Mouse (Mus musculus): ENCODE measurements around the gene Cyp4v3. TPM values are rescaled to one million over a fixed set of nuclear protein-coding genes. Genes with fewer than 3 reads are reported as not detected.
"Not testable (repeated sequence)": the region's sequence is repeated elsewhere in the genome, so short reads cannot be mapped to it uniquely, and the experiment has no call there.

Cyp4v3 gene
- polyA plus RNA-seq, 1 experiment from 2014 or later = 1.2 TPM

GRCm38 (mm10) chr8:45345031-45345430 lies 12.0 kb upstream of the Cyp4v3 start:
- 17% methylated on average over 6 of the region's 6 CpGs for WGBS
- no peaks in the 10 kb centered on the region for H3K27me3 ChIP-seq (replicated peaks)

GRCm38 (mm10) chr8:45344298-45344697 lies 11.3 kb upstream of the Cyp4v3 start:
- H3K4me2 ChIP-seq (replicated peaks) = no peak overlapping the region
- H3K27me3 ChIP-seq (replicated peaks) = no peaks in the 10 kb centered on the region
- H3K9ac ChIP-seq = no peak overlapping the region
- H3K27ac ChIP-seq = no peak overlapping the region
- 89% methylated on average over 8 of the region's 8 CpGs for WGBS
- ATAC-seq (ENCODE audit: low FRiP score, low read depth) = no peak
- H3K4me1 ChIP-seq = no peaks in the 10 kb centered on the region
- H3K9me3 ChIP-seq = no peaks in the 10 kb centered on the region
- H3K36me3 ChIP-seq = no peaks in the 10 kb centered on the region; the same call in 1 of the 2 replicates
- H3K4me3 ChIP-seq = no peak overlapping the region

More at GRCm38 (mm10) chr8:45345031-45345430, 12.0 kb upstream of the Cyp4v3 start:
- Histone ChIP-seq H3K9me3 (no peaks in the 10 kb centered on the region), H3K4me2 (replicated peaks) (no peak overlapping the region), H3K9ac (no peak overlapping the region), H3K36me3 (no peaks in the 10 kb centered on the region; the same call in 1 of the 2 replicates), H3K27ac (no peak overlapping the region), H3K4me1 (no peaks in the 10 kb centered on the region), H3K4me3 (no peak overlapping the region)
- ATAC-seq (ENCODE audit: low FRiP score, low read depth) = peak; percentile 69; the same call in 1 of the 2 replicates

DNA sequence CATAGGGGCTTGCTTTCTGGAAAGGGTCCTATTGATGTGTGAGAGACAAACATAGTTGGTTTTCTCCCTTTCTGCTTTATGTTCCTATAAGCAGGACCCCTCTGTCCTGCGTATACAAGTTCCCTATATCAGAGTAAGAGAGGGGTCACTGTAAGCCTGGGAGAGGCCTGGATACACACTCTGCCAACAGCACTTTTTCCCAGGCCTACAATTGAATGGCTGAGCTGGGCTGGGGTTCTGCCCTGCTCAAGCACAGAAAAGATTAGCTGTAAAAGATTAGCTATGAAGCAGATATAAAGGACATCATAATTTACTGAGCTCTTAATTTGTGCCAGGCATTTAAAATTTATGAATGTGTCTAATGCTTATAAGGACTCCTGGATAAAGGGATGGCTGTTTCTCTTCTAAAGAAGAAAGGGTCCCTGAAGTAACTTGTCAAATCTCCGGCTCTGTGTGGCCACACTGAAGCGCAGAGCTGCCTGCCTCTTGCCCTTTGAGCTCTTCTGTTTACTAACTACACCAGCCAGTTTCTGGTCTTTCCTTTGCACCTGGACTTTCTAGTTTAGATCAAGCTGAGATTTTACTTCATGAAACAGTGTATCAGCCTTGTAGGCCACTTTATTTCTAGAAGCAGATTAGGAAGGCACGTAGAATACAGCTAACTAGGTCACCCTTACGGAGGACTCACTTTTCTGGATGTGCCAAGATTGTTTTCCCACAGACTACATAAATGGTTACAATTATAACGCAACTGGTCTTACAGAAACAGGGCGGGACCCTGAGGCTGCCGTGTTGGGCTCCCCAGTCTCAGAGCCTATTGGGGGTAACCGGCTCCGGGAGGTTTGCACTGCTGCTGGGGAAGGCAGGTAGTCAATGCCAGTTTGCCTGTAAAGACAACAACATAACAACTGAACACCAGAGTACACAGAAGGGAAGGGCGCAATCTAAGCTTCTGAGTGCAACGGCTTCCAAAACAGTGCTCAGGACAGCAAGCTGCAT lies 8.9 kb upstream of the Cyp4v3 start:
- ATAC-seq (ENCODE audit: low FRiP score, low read depth) = no peak
- H3K27me3 ChIP-seq (replicated peaks) = no peaks in the 10 kb centered on the region
- H3K4me2 ChIP-seq (replicated peaks) = no peak overlapping the region
- H3K9me3 ChIP-seq = no peaks in the 10 kb centered on the region
- no peak overlapping the region for H3K4me3 ChIP-seq
- H3K27ac ChIP-seq = no peak overlapping the region
- H3K36me3 ChIP-seq = no peaks in the 10 kb centered on the region; the same call in 1 of the 2 replicates
- no peak overlapping the region for H3K9ac ChIP-seq
- WGBS = 82% methylated on average over 12 of the region's 12 CpGs
- no peaks in the 10 kb centered on the region for H3K4me1 ChIP-seq

- no peaks in the 10 kb centered on the region for H3K9me3 ChIP-seq
- no peaks in the 10 kb centered on the region for H3K36me3 ChIP-seq
- no peaks in the 10 kb centered on the region for H3K27me3 ChIP-seq (replicated peaks)
- 0 out of 2 replicates have a peak overlapping the region, but pooled peaks have one; percentile 53 for H3K9ac ChIP-seq
- H3K4me2 ChIP-seq (replicated peaks) = peak overlapping the region; percentile 88
- H3K4me3 ChIP-seq = peak overlapping the region; percentile 52
- H3K4me1 ChIP-seq = 0 out of 2 replicates have a peak, but pooled peaks cover 4% of the 10 kb centered on the region
- WGBS = 5% methylated on average over 8 of the region's 8 CpGs
- ATAC-seq (ENCODE audit: low FRiP score, low read depth) = peak; percentile 57; the same call in 1 of the 2 replicates
- no peak overlapping the region for H3K27ac ChIP-seq
Measured at GRCm38 (mm10) chr8:45333493-45333892, 477 bp upstream of the Cyp4v3 start.

GRCm38 (mm10) chr8:45330856-45331255 lies 2.2 kb downstream of the Cyp4v3 start:
- Histone ChIP-seq H3K4me1 (0 out of 2 replicates have a peak, but pooled peaks cover 4% of the 10 kb centered on the region), H3K27ac (no peak overlapping the region), H3K9me3 (no peaks in the 10 kb centered on the region), H3K27me3 (replicated peaks) (no peaks in the 10 kb centered on the region), H3K4me2 (replicated peaks) (no peak overlapping the region), H3K4me3 (no peak overlapping the region), H3K9ac (no peak overlapping the region), H3K36me3 (no peaks in the 10 kb centered on the region)
- no peak for ATAC-seq (ENCODE audit: low FRiP score, low read depth)
- 80% methylated on average over 3 of the region's 3 CpGs for WGBS

DNA sequence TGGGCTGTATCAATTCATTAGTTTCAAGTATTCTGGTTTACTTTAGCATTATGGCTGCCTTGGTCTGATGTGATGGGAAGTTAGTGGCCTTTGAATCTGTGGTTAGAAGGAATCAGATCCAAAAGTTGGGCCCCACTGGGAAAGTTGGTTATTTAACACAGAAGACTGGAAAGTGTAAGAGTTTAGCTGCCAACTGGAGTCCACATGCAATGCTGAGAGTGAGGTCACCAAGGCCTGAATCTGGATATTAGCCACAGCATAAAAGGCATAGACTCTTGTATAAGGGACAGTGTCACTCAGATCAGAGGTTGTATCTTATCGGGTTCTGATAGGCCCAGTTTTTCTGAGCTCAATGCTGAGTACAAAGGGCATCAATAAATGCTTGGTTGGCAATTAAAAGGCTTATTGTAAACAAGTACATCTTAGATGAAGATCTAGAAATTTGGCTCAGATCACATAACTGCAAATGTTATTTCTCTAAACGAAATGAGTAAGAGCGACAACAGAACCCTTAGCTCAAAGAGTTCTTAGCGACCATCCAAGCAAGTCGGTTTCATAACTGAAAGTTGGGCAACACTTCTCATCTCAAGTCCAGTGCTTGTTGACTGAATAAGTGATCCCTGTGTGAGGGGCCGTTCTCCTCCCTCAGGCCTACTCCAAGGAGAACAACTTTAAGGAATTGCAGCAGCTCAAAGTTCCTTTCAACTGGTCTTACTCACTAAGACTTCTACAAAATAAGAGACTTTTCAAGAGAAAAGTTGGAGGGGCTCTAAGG lies 3.6 kb downstream of the Cyp4v3 start:
- no peak overlapping the region for H3K9ac ChIP-seq

GRCm38 (mm10) chr8:45327076-45327475 lies 5.9 kb downstream of the Cyp4v3 start:
- not testable (repeated sequence) for H3K27me3 ChIP-seq (replicated peaks); H3K9me3 ChIP-seq; H3K9ac ChIP-seq; H3K4me3 ChIP-seq; H3K27ac ChIP-seq; ATAC-seq (ENCODE audit: low FRiP score, low read depth); H3K4me1 ChIP-seq; H3K36me3 ChIP-seq; H3K4me2 ChIP-seq (replicated peaks)

More for the DNA sequence above, 3.6 kb downstream of the Cyp4v3 start:
- 0 out of 2 replicates have a peak, but pooled peaks cover 4% of the 10 kb centered on the region for H3K4me1 ChIP-seq
- no peaks in the 10 kb centered on the region for H3K9me3 ChIP-seq
- no peak for ATAC-seq (ENCODE audit: low FRiP score, low read depth)
- H3K27me3 ChIP-seq (replicated peaks) = no peaks in the 10 kb centered on the region
- no peak overlapping the region for H3K4me2 ChIP-seq (replicated peaks)
- H3K27ac ChIP-seq = no peak overlapping the region
- no peaks in the 10 kb centered on the region for H3K36me3 ChIP-seq
- no peak overlapping the region for H3K4me3 ChIP-seq
- 92% methylated on average over 6 of the region's 6 CpGs for WGBS

DNA sequence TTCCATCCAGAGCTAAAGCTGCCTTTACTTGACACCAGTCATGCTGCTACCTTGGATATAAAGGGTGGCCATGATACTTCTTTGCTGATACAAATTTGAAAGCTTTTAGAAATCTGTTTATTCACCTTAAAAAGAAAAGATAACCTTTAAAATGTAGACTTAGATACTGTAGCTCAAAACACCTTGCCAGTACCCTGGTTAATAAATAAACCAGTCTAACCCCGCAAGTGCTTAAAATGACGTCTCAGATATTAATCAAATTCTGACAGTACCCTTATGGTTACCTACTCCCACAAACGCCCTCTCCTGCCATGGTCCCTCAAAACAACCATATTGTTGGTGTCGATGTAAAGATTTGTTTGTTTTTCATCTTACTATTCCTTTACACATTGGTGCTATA lies 8.9 kb downstream of the Cyp4v3 start:
- Histone ChIP-seq H3K36me3 (no peaks in the 10 kb centered on the region), H3K4me2 (replicated peaks) (no peak overlapping the region), H3K9ac (no peak overlapping the region), H3K4me1 (no peaks in the 10 kb centered on the region), H3K9me3 (no peaks in the 10 kb centered on the region), H3K27me3 (replicated peaks) (no peaks in the 10 kb centered on the region), H3K27ac (no peak overlapping the region), H3K4me3 (no peak overlapping the region)
- 84% methylated on average over 4 of the region's 4 CpGs for WGBS
- no peak for ATAC-seq (ENCODE audit: low FRiP score, low read depth)

GRCm38 (mm10) chr8:45321365-45321764 lies 11.7 kb downstream of the Cyp4v3 start:
- WGBS = 81% methylated on average over 2 of the region's 2 CpGs
- Histone ChIP-seq H3K4me3 (no peak overlapping the region), H3K27ac (no peak overlapping the region), H3K36me3 (no peaks in the 10 kb centered on the region), H3K9me3 (no peaks in the 10 kb centered on the region), H3K4me1 (no peaks in the 10 kb centered on the region), H3K27me3 (replicated peaks) (no peaks in the 10 kb centered on the region), H3K9ac (no peak overlapping the region), H3K4me2 (replicated peaks) (no peak overlapping the region)
- ATAC-seq (ENCODE audit: low FRiP score, low read depth) = no peak

DNA sequence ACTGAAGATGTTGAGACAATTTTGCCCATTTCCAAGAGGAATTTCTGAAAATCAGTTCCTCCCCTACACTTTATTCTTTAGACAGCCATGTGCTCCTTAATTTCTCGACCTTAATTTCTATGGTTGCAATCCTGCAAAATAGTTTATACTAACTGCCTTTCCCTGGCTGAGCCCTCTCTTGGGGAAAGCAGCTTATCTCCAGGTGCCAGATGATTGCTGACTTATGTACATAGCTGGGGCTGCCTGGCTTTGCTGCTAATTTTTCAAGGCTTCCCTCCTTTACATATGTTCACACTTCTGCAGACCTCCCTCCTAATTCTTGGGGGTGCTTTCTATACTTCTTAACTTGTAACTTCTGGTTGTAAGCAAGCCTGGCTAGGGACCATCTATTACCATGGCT lies 12.1 kb downstream of the Cyp4v3 start:
- Histone ChIP-seq H3K36me3 (no peaks in the 10 kb centered on the region), H3K4me3 (no peak overlapping the region), H3K9ac (no peak overlapping the region), H3K4me2 (replicated peaks) (no peak overlapping the region), H3K27ac (no peak overlapping the region), H3K4me1 (no peaks in the 10 kb centered on the region), H3K27me3 (replicated peaks) (no peaks in the 10 kb centered on the region), H3K9me3 (no peaks in the 10 kb centered on the region)
- 74% methylated on average over 1 of the region's 1 CpGs for WGBS
- ATAC-seq (ENCODE audit: low FRiP score, low read depth) = no peak

GRCm38 (mm10) chr8:45310967-45311366 lies 22.0 kb downstream of the Cyp4v3 start:
- no peak overlapping the region for H3K27ac ChIP-seq

DNA sequence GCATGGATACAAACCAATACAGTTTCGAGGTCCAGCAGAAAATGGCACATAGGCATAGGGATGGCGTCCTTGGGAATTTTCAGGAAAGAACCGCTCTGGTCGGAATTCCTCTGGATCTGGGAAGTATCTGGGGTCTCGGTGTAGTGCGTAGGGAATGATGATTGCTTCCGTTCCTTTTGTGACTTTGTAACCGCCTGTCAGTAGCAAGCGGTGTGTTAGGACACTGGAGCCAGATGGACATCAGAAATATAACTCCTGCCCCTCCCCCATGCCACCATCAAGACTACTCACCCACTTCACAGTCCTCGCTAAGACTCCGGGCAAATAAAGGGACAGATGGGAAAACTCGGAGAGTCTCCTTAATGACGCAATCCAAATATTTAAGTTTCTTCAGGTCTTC lies 24.6 kb downstream of the Cyp4v3 start, which contains the start of gene Gm45753:
Gm45753 (minus strand) TSS at position 101 of the 400 bp plus-strand sequence.
- no peak within 1 kb of the TSS for H3K27ac ChIP-seq
- 93% methylated on average over 13 of the region's 13 CpGs for WGBS
- H3K4me3 ChIP-seq = no peak within 1 kb of the TSS
- no peaks in the 10 kb centered on the region for H3K27me3 ChIP-seq (replicated peaks)
- H3K9ac ChIP-seq = no peak within 1 kb of the TSS
- no peaks in the 10 kb centered on the region for H3K4me1 ChIP-seq
- no peak within 1 kb of the TSS for H3K4me2 ChIP-seq (replicated peaks)
- H3K9me3 ChIP-seq = no peaks in the 10 kb centered on the region
- no peak for ATAC-seq (ENCODE audit: low FRiP score, low read depth)
- no peaks in the 10 kb centered on the region for H3K36me3 ChIP-seq

More at GRCm38 (mm10) chr8:45310967-45311366, 22.0 kb downstream of the Cyp4v3 start:
- H3K4me1 ChIP-seq = no peaks in the 10 kb centered on the region
- no peaks in the 10 kb centered on the region for H3K36me3 ChIP-seq
- H3K9ac ChIP-seq = no peak overlapping the region
- 91% methylated on average over 4 of the region's 4 CpGs for WGBS
- no peak overlapping the region for H3K4me3 ChIP-seq
- H3K27me3 ChIP-seq (replicated peaks) = no peaks in the 10 kb centered on the region
- H3K9me3 ChIP-seq = no peaks in the 10 kb centered on the region
- no peak overlapping the region for H3K4me2 ChIP-seq (replicated peaks)
- ATAC-seq (ENCODE audit: low FRiP score, low read depth) = no peak

Measured in neural tube, embryonic 12.5 days (tissue).